Mouse (Mus musculus) limb, embryonic 13.5 days (tissue): ENCODE measurements at regions not wholly inside any gene's neighbourhood (a gene's known extent, or its start where the extent isn't known, plus 50 kb on each side); places are given as distances from the start of the nearest gene placed in this dataset.

Experiments
- ATAC-seq: fragments of 200-750 bp; cut with Nextera tagmentation; 2 replicates; pipeline ENCODE4 v1.8.0; 2017; ENCODE audit warnings: low read depth, moderate number of reproducible peaks, moderate TSS enrichment; ENCODE audit not compliant: low FRiP score
- H3K27ac ChIP-seq: fragments of 300-500 bp; sonication (generic); 2 replicates; pipeline ENCODE4 v1.5.1; 2015; ENCODE audit warnings: inconsistent platforms, mild to moderate bottlenecking, moderate library complexity
- H3K27me3 ChIP-seq: fragments of 300-500 bp; sonication (generic); 2 replicates; pipeline ENCODE4 v1.6.1; 2015; ENCODE audit warnings: mild to moderate bottlenecking, inconsistent platforms
- H3K36me3 ChIP-seq: fragments of 300-500 bp; sonication (generic); 2 replicates; pipeline ENCODE4 v1.6.1; 2015; ENCODE audit warnings: inconsistent platforms, mild to moderate bottlenecking, moderate library complexity
- H3K4me1 ChIP-seq: fragments of 300-500 bp; sonication (generic); 2 replicates; pipeline ENCODE4 v1.6.1; 2015; ENCODE audit warnings: inconsistent platforms
- H3K4me2 ChIP-seq: fragments of 300-500 bp; sonication (generic); replicated peaks from 2 replicates; pipeline ENCODE4 v1.6.1; 2015; ENCODE audit warnings: inconsistent platforms, mild to moderate bottlenecking, moderate library complexity
- H3K4me3 ChIP-seq: fragments of 300-500 bp; sonication (generic); 2 replicates; pipeline ENCODE4 v1.5.1; 2015; ENCODE audit warnings: moderate library complexity, mild to moderate bottlenecking, inconsistent platforms
- H3K9ac ChIP-seq: fragments of 300-500 bp; sonication (generic); 2 replicates; pipeline ENCODE4 v1.6.1; 2015; ENCODE audit warnings: mild to moderate bottlenecking, inconsistent platforms
- H3K9me3 ChIP-seq: fragments of 300-500 bp; sonication (generic); 2 replicates; pipeline ENCODE4 v1.6.1; 2016; ENCODE audit warnings: inconsistent platforms
- WGBS: fragments of 180-500 bp; shearing (Covaris S2); methylation state at CpG from one replicate; pipeline ENCODE4 v1.1.7; 2015; 5-methylcytosine and 5-hydroxymethylcytosine counted together

DNA sequence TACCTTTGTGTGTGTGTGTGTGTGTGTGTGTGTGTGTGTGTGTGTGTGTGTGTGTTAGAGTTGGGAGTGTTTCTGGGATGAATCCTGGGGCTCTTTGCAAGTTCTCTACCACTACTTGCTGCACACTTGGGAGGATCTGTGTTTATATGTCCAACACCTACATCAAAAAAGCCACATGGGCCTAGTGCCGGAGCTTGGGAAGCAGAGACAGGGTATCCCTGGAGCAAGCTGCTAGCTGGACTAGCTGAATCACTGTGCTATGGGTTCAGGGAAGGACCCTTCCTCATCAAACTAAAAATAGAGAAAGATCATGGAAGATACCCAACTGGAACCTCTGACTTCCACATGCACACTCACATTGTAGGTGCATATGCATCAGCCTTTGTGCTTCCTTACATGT lies 187.4 kb downstream of the Insig2 start:
- Histone ChIP-seq H3K4me1 (no peaks in the 10 kb centered on the region), H3K36me3 (no peaks in the 10 kb centered on the region), H3K9me3 (peaks cover 6% of the 10 kb centered on the region; the same call in 1 of the 2 replicates), H3K27me3 (no peaks in the 10 kb centered on the region), H3K27ac (no peak overlapping the region), H3K4me3 (no peak overlapping the region), H3K9ac (no peak overlapping the region), H3K4me2 (no peak overlapping the region)
- WGBS = 86% methylated on average over 1 of the region's 1 CpGs
- no peak for ATAC-seq

DNA sequence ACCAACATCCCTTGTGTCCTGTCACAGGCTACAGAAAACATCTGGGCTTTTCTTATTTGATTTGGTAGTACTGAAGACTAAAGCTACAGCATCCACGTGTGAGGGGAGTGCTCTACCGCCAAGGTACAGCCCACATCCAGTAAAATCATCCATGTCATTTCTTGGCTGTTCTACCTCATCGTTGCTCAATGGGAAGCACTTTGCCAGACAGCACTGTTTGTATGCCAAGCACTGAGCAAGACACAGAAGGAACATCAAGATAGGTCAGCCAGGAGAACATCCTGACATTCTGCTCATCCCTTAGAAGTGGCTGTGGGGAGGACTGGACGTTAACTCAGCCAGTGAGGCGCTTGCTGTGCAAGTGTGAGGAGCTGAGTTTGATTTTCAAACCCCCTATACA lies 178.9 kb downstream of the Insig2 start:
- Histone ChIP-seq H3K9ac (no peak overlapping the region), H3K27ac (no peak overlapping the region), H3K27me3 (peaks cover 9% of the 10 kb centered on the region; the same call in 1 of the 2 replicates), H3K4me2 (no peak overlapping the region), H3K9me3 (peaks cover 5% of the 10 kb centered on the region; the same call in 1 of the 2 replicates), H3K4me1 (0 out of 2 replicates have a peak, but pooled peaks cover 5% of the 10 kb centered on the region), H3K36me3 (no peaks in the 10 kb centered on the region), H3K4me3 (no peak overlapping the region)
- WGBS = 75% methylated on average over 5 of the region's 5 CpGs
- no peak for ATAC-seq

DNA sequence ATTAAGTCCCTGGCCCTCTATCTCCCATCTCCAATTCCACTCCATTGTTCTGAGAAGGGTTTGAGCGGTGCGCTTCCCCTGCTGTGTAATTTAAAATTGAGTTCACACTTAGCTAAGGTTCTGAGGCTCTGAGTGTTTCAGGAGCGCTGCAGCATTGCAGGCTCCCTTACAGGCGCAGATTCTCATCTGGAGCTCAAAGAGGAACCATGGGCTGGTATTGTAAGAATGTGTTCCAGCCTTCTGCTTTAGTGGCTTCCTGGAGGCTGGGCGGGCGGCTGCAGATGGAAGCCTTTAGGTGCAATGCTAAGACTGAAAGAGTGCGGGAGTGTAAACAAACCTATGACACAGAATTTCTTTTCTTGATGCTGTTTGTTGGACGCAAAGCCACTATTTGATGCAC lies 177.8 kb downstream of the Insig2 start:
- Histone ChIP-seq H3K4me2 (no peak overlapping the region), H3K27me3 (peaks cover 9% of the 10 kb centered on the region; the same call in 1 of the 2 replicates), H3K4me3 (no peak overlapping the region), H3K9ac (no peak overlapping the region), H3K9me3 (no peaks in the 10 kb centered on the region), H3K36me3 (no peaks in the 10 kb centered on the region), H3K4me1 (0 out of 2 replicates have a peak, but pooled peaks cover 5% of the 10 kb centered on the region), H3K27ac (no peak overlapping the region)
- no peak for ATAC-seq
- 38% methylated on average over 8 of the region's 8 CpGs for WGBS

DNA sequence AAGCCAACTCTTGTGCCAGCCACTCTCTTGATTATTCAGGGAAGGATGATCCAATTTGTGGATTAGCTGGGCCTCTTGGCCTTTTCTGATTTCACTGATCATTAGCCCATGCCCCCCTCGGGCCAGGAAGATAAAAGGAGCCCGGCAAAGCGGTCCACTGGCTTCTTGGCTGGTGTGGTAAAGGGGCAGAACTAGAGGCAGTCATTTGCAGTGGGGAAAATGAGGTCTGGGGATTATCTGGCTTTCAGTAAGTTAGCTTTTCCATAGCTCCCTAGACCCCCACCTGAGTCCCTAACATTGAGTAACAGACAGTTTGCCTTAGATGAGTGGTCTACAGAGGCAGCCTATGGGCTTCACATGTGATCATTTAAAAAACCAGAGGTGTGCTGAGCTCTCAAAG lies 163.7 kb downstream of the Insig2 start:
- peaks cover 11% of the 10 kb centered on the region; the same call in 1 of the 2 replicates for H3K27me3 ChIP-seq
- 30% methylated on average over 3 of the region's 3 CpGs for WGBS
- no peak for ATAC-seq
- H3K9me3 ChIP-seq = no peaks in the 10 kb centered on the region
- no peak overlapping the region for H3K4me3 ChIP-seq
- no peaks in the 10 kb centered on the region for H3K4me1 ChIP-seq
- H3K27ac ChIP-seq = no peak overlapping the region
- H3K9ac ChIP-seq = no peak overlapping the region
- H3K36me3 ChIP-seq = no peaks in the 10 kb centered on the region
- H3K4me2 ChIP-seq = no peak overlapping the region

DNA sequence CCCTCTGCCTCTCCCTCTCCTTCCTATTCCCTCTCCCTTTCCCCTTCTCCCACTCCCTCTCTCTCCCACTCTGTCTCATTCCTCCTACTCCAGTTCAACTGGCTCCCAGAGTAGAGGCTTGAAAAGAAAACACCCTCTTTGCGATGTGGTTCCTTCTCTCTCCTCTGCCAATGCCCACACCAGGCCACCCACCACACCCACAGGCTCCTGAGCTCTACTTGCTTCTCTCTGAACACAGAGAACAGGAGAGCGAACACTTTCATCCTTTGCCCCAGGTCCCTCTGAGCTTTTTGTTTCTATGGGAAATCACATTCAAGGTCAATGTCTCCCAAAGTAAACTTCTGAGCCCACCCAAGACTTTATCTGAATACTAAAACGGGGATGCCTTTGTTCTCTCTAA lies 155.8 kb downstream of the Insig2 start:
- peaks cover 4% of the 10 kb centered on the region; the same call in 1 of the 2 replicates for H3K9me3 ChIP-seq
- no peak for ATAC-seq
- 11% methylated on average over 3 of the region's 3 CpGs for WGBS
- peaks cover 71% of the 10 kb centered on the region for H3K27me3 ChIP-seq
- H3K36me3 ChIP-seq = no peaks in the 10 kb centered on the region
- no peak overlapping the region for H3K9ac ChIP-seq
- no peak overlapping the region for H3K4me2 ChIP-seq
- H3K4me1 ChIP-seq = peaks cover 6% of the 10 kb centered on the region; the same call in 1 of the 2 replicates
- H3K4me3 ChIP-seq = no peak overlapping the region
- no peak overlapping the region for H3K27ac ChIP-seq

DNA sequence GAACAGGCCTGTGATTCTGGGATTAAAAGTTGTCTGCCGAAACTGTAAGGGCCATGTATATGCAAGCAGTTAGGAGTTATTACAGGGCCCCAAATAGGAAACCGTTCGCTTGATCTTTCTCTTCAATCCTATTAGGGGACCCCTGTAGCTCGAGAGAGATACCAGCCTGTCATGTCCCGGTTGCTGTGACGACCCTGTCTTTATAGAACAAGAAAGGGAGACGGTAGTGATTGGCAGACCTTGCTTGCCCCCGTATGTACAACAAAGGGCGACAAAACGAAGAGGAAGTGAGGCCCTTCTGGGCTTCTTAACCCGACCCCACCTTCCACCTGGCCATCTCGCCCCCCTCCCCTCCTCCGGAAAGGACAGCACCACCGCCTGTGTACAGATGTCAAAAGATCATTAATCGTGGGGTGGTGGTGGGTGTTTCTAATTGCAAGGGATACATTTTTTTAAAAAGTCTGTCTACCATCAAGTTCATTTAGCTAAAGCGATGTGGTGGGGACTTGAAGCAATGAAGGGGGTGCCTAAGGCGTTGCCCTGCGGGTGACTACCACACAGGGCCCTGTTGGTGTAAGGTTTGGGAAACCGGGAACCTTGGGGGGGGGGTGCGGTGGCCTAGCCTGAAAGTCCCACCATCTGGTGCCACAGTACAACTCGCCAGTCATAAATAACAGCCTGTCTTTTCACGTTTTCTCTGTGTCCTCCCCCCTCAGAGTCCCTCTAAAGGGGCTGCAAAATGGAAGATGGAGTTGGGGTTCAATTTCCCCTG lies 155.1 kb downstream of the Insig2 start:
- H3K4me2 ChIP-seq = peak overlapping the region; percentile 58
- H3K27ac ChIP-seq = no peak overlapping the region
- WGBS = 9% methylated on average over 22 of the region's 22 CpGs
- ATAC-seq = no peak
- peak overlapping the region; percentile 33 for H3K4me3 ChIP-seq
- peaks cover 79% of the 10 kb centered on the region for H3K27me3 ChIP-seq
- H3K36me3 ChIP-seq = no peaks in the 10 kb centered on the region
- peaks cover 4% of the 10 kb centered on the region; the same call in 1 of the 2 replicates for H3K9me3 ChIP-seq
- peaks cover 6% of the 10 kb centered on the region; the same call in 1 of the 2 replicates for H3K4me1 ChIP-seq
- no peak overlapping the region for H3K9ac ChIP-seq

DNA sequence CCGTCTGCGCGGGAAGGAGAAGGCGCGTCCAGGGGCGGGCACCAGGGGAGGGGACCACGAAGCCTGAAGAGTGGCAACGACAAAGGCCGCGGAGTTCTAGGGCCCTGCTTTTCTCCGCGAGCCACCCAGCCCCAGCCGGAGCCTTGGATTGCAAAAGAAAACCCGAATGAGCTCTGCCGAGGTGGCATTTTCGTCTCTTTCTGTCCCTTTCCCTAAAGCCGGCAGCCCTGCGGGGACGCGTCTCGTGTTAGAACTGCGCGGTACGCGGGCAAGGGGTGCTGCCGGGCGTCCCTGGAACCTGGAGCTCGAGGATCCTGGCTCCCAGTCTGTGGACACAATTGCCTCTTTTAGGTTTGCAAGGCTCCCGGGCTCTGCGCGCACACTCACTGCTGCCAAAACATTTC lies 154.5 kb downstream of the Insig2 start:
- Histone ChIP-seq H3K36me3 (no peaks in the 10 kb centered on the region), H3K4me1 (peaks cover 6% of the 10 kb centered on the region; the same call in 1 of the 2 replicates), H3K27ac (no peak overlapping the region), H3K4me3 (peak overlapping the region; percentile 33), H3K9me3 (peaks cover 4% of the 10 kb centered on the region; the same call in 1 of the 2 replicates), H3K4me2 (peak overlapping the region; percentile 58), H3K27me3 (peaks cover 83% of the 10 kb centered on the region), H3K9ac (no peak overlapping the region; the same call in 1 of the 2 replicates)
- peak; percentile 26; the same call in 1 of the 2 replicates for ATAC-seq
- WGBS = under 1% methylated on average over 31 of the region's 31 CpGs

DNA sequence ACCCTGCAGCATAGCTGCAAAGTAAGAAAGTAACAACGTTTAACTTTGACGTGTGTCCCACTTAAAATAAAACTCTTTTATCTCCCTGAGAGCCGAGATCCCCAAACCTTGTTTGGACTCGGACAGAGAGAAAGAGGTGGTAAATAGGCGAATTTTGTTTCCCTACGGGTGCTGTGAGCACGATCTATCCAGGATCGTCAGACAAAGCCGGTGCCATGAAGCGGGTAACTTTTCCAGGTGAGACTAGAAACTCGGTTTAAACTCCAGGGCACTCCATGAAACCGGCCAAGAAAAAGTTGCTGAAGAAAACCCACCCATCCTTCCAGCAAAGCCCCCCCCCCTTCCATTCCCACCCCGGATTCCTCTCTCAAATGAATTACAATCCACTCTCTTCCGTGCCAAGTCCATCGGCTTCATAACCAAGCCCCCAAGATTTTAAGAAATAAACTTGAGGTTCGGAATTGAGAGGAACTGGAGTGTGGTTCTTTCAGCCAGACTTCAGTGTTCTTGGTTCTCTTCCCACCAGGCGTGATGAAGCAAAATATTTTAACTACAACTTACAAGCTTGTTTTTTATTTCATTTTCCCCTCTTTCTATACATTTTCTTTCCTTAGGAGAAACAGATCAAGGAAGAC lies 153.7 kb downstream of the Insig2 start:
- 2% methylated on average over 17 of the region's 17 CpGs for WGBS
- H3K27me3 ChIP-seq = peaks cover 81% of the 10 kb centered on the region
- H3K4me1 ChIP-seq = peaks cover 6% of the 10 kb centered on the region; the same call in 1 of the 2 replicates
- peaks cover 4% of the 10 kb centered on the region; the same call in 1 of the 2 replicates for H3K9me3 ChIP-seq
- no peak overlapping the region for H3K27ac ChIP-seq
- ATAC-seq = no peak
- H3K4me3 ChIP-seq = no peak overlapping the region
- H3K9ac ChIP-seq = no peak overlapping the region
- H3K36me3 ChIP-seq = no peaks in the 10 kb centered on the region
- 0 out of 2 replicates have a peak overlapping the region, but pooled peaks have one; percentile 17 for H3K4me2 ChIP-seq

DNA sequence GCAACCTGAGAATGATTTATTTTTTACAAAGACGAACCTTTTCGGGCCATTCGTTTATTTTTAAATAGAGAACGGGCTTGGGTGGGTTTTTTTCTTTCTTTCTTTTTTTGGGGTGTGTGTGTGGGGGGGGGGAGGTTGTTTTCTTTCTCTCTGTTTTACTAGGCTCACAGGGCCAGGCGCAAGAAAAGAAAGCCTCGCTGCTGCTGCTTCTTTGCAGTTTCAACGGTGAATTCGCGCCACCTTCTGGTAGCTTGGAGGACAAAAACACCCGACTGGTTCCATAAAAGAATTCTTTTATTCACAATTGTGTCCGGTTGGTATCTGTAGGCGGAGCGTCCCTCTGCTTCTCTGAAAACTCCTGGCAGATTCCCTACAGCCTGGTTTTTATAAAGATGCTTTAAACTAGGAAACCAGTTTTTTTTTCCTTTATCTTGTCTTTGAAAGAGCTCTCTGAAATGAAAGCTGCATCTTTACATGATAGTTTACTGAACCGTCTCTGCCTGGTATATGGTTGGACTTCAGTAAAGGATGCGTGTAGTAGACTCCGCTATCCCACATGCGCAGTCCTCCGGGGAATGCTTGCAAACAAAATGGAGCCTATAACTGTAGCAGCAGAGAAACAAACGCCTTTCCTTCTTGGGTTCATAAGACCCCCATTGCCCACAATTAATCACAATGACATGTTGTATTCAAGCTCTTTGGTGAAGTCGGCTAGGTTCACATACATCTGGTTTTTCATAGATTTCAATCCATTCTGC lies 151.9 kb downstream of the Insig2 start:
- Histone ChIP-seq H3K4me2 (peak overlapping the region; percentile 25; the same call in 1 of the 2 replicates), H3K4me3 (no peak overlapping the region), H3K36me3 (no peaks in the 10 kb centered on the region), H3K27ac (no peak overlapping the region), H3K9ac (no peak overlapping the region), H3K9me3 (no peaks in the 10 kb centered on the region), H3K27me3 (peaks cover 78% of the 10 kb centered on the region), H3K4me1 (peaks cover 6% of the 10 kb centered on the region; the same call in 1 of the 2 replicates)
- 17% methylated on average over 20 of the region's 20 CpGs for WGBS
- ATAC-seq = peak; percentile 57; the same call in 1 of the 2 replicates

DNA sequence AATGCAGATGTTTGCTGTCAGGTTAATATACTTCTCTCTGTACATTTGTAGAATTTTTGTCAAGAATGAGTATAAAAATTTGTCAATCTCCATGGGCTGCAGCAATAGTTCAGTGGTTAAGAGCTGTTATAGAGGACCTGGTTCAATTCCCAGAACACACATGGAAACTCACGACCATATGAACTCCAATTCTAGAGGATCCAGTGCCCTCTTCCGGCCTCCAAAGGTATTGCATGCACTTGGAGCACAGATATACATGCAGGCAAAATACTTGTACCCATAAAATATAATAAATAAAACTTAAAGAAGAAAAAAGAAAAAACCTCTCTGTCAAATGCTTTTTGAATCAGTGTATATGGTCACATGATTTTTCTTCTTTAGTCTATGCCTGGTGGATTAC lies 143.5 kb downstream of the Insig2 start:
- ATAC-seq = no peak

DNA sequence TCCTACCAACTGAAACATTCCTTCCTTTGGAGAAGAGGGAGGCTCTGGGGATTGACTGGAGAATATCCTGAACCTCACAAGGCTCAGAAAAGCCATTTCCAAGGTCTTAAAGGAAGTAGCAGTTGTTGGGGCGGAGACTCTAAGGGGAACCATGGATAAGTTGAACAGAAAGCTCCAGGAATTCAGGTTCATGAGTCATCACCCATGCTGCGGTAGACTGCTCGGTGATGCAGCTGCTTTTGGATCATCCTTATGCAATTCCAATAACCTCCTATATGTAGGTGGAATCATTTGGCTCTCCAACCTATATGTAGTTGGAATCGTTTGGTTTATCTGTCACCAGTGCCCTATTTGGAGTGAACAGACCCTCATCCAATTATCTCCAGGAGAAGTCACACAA lies 137.6 kb downstream of the Insig2 start:
- H3K27ac ChIP-seq = no peak overlapping the region
- no peak overlapping the region for H3K9ac ChIP-seq
- H3K4me2 ChIP-seq = no peak overlapping the region
- ATAC-seq = no peak
- H3K27me3 ChIP-seq = no peaks in the 10 kb centered on the region
- 90% methylated on average over 4 of the region's 4 CpGs for WGBS
- H3K4me1 ChIP-seq = no peaks in the 10 kb centered on the region
- H3K36me3 ChIP-seq = no peaks in the 10 kb centered on the region
- H3K4me3 ChIP-seq = no peak overlapping the region
- no peaks in the 10 kb centered on the region for H3K9me3 ChIP-seq

More for the DNA sequence above, 143.5 kb downstream of the Insig2 start:
- Histone ChIP-seq H3K27me3 (peaks cover 11% of the 10 kb centered on the region), H3K4me1 (no peaks in the 10 kb centered on the region), H3K9me3 (no peaks in the 10 kb centered on the region), H3K4me2 (no peak overlapping the region), H3K36me3 (no peaks in the 10 kb centered on the region), H3K27ac (no peak overlapping the region), H3K9ac (no peak overlapping the region), H3K4me3 (no peak overlapping the region)
- 52% methylated on average over 2 of the region's 2 CpGs for WGBS
